Mouse (Mus musculus) megakaryocyte progenitor cell, adult 5-6 weeks (primary cell): Measurements from ENCODE around the gene Tfdp2. TPM values are rescaled to one million over a fixed set of nuclear protein-coding genes. Genes with fewer than 3 reads are reported as not detected.
A peak's percentile ranks its signal among the peaks of the same experiment; 100 is the strongest.
"Not testable (repeated sequence)": the region's sequence is repeated elsewhere in the genome, so short reads cannot be mapped to it uniquely, and the experiment has no call there.

ENCODE experiments used
- ATAC-seq: replicated peaks from 2 replicates; pipeline ENCODE4 v1.8.0; 2016; ENCODE audit warnings: mild to moderate bottlenecking, moderate TSS enrichment, inconsistent platforms; ENCODE audit not compliant: poor library complexity
- total RNA-seq, 2 experiments: library from RNA; stranded (forward) in 1 of 2; stranded (reverse) in 1 of 2; fragments of 157-497, 149-512 nt in 1 of 2; fragments of 200-1000 nt in 1 of 2; gene quantifications; 2 replicates each; pipeline versions ENCODE4 v1.2.3 to v1.2.4; 2015 to 2017

The Tfdp2 gene
- total RNA-seq (2015) (25.2 and 26.1 TPM in 2 replicates), total RNA-seq (2017) (35.0 and 36.6 TPM in 2 replicates)

- ATAC-seq: peak; percentile 96
Observed at GRCm38 (mm10) chr9:96195885-96196622, at the start of gene Tfdp2. Gene Tfdp2, plus strand, starts transcription at chr9:96196275.

DNA sequence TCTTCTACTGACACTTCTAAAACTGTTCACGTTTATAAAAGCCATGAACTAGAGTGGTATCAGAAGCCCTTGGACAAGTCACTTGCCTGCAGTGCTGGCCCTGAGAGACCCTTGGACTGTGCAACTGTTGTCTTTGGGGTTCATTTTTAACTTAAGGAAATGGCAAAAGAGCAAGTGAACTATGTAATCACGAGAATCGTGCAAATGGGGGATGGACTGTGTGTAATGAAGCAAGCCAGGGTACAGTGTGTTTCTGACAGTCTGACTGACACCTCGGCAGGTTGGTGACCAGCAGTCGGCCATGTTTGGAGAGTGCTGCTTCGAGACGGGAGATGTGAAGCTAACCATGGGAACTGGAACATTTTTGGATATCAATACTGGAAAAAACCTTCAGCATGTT, 43.3 kb upstream of the Tfdp2 start:
- ATAC-seq: no peak

DNA sequence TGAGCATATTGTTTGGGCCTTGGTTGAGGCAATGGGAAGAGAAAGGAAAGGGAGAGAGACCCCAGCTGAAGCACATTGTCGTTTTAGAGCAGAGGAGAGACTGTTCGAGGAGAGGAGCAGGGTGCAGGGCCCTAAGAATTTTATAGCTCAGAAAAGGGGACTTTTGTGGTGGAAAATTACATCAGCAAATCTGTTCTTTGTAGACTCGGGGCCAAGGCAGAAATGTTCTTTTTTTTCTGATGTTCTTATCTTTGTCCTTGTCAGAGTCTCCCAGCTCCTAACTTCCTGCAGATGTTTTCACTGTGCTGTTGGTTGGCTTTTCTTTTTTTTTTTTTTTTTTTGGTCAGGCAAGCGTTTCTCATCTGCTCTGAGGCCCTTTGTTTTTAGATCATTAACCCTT, 37.6 kb upstream of the Tfdp2 start:
- peak; percentile 65 for ATAC-seq

DNA sequence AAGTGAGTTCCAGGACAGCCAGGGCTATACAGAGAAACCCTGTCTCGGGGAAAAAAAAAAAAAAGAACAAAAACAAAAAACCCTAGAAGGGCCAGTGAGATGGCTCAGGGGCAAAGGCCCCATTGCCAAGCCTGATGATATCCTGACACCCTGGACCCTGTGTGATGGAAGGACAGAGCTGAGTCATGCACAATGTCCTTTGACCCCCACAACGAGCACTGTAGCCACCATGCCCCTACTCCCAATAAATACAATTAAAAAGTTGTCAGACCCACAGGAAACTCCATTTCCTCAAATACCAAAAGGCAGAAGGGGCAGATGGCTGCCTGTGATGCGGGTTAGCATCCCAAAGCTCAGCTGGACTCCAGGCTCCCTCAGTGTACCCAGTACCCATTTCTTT, 37.0 kb upstream of the Tfdp2 start:
- no peak for ATAC-seq

DNA sequence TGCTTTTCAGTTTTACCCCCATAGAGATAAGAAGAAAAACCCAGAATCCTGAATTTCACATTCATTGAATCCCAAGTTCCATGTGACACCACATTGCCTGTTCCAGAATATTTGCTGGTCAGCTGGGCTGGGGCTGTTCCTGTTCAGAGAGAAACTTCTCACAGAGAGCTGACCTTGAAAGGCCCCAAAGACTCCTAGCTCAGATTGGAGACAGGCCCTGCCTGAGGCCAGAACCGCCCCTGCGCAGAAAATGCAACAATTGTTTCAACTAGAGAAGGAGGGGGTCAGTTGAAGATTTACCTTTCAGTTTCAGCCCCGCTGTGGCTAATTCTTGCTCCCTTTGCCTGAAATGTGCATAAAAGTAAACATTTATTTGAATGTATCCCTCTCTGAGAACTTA, 35.3 kb upstream of the Tfdp2 start:
- ATAC-seq: no peak

GRCm38 (mm10) chr9:96162421-96162820, 33.7 kb upstream of the Tfdp2 start:
- no peak for ATAC-seq

DNA sequence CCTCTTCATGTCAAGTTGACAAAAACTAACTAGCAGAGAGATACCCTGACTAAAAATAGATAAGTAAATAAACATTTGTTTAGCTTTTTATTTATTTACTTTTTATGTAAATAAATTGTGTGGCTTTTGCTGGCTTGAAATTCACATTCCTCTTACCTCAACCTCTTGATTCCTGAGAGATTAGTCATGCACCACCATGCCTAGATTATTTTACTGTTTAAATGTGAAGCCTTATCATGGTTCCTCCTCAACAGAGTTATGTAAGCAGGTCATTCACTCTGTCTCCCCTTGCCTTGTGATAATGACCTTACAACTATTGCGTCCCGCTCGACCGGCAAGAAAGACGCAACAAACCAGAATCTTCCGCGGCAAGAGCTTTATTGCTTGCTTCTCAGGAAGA, 32.6 kb upstream of the Tfdp2 start:
- ATAC-seq: no peak

- ATAC-seq: not testable (repeated sequence)
Observed at GRCm38 (mm10) chr9:96163983-96164382, 32.1 kb upstream of the Tfdp2 start.

DNA sequence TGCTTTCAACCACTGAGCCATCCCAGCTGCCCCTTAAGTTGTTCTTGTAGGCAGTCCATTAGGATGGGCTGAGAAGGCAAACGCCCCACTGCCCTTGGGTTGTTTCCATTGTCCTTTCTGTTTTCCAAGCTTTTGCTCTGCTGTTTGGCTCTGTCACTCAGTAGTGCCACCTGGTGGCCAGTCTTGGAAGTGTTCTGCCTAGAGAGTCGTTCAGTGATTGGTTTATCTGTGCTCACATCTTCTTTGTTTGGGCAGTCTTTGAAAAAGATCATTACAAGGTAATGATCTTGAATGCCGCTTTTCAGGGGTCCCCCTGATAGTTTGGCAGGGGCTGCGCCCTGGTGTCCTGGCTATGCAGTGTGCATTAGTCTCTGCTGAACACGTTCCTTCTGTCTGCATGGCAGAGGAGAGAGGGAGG, 28.9 kb upstream of the Tfdp2 start:
- ATAC-seq: peak; percentile 98

GRCm38 (mm10) chr9:96170600-96170999, 25.5 kb upstream of the Tfdp2 start:
- ATAC-seq: peak; percentile 55; the same call in 1 of the 2 replicates

GRCm38 (mm10) chr9:96184909-96185308, 11.2 kb upstream of the Tfdp2 start:
- no peak for ATAC-seq

DNA sequence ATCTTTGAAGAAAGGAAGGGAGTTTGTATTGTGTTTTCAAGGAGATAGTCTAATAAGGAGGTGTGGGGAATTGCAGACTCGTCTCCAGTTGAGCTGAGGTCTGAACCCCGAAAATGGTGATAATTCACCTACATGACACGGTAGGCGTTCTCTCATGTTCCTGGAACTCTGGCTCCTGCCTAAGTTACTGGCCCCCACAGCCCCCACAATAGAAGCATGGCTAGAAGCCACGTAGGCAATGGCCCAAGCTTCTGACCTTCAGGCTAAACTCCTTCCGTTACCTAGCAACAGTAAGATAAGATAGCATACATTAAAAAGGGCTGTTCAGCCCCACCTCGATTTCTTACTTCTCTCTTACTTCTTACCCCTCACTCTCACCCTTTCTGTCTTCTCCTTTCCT, 9.4 kb upstream of the Tfdp2 start:
- no peak for ATAC-seq

DNA sequence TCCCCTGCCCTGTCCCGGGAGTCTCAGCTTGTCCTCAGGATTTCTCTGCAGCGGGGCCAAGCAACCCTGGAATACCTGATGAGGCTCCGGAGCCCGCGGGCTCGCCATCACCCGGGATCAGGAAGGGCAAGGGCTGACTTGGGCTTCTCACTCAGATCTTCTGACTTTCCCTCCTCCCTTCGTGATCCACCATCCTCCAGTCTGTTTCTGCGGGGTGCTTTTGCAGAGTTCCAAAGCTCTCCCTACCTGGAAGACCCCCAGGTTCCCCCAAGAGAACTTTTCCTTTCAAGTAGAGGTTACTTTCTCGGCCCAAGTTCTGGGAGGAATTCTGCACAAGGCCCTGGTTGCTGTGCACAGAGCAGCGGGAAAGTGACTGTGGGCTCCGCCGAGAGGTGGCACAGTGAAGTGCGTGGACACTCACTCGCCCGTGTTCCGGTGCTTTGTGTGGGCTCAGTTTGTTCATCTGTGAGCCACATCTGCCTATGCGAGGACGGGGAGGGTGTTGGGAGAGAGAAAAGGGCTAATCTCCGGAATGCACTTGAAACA, 634 bp downstream of the Tfdp2 start:
- peak; percentile 56 for ATAC-seq

DNA sequence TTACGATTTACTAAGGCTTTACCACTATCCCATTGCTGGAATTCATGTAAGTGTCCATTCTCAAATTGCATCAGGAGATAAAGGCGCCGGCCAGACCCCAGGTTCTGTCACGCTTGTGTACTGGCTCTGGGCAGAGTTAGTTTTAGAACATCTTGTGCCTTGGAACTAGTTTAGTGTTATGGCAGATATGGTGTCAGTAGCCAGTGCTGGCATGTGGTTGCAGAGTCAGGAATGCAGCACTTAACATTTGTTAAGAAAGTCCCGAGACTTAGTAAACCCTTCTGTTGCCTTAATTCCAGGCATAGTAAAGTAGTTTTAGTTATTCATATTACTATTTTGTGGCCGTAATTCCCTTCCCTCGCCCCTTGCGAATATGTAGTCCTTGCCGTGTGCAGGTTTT, 1.7 kb downstream of the Tfdp2 start:
- no peak for ATAC-seq

GRCm38 (mm10) chr9:96203663-96204062, 7.6 kb downstream of the Tfdp2 start:
- ATAC-seq: no peak

- peak; percentile 42; the same call in 1 of the 2 replicates for ATAC-seq
Observed at GRCm38 (mm10) chr9:96207428-96207827, 11.4 kb downstream of the Tfdp2 start.

- ATAC-seq: no peak
Observed at GRCm38 (mm10) chr9:96213036-96213645, 17.1 kb downstream of the Tfdp2 start.

DNA sequence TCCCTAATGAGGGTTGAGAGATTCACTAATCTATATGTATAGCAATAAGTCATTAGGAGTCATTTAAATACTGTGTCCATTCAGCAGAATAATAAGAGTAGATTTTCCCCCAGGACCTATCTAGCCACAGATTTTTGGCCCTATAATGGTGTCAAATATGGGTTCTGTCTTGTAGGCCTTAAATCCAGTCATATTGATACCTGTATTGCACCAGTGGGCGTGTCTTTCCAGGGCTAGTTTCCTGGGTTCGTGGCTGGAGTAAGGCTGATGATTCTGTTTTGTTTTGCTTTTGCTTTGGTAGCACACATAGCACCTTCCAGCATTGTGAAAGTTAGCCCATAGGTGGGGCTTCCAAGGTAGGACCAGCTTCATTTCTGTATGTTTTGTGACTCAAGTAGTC, 18.1 kb downstream of the Tfdp2 start:
- no peak for ATAC-seq

DNA sequence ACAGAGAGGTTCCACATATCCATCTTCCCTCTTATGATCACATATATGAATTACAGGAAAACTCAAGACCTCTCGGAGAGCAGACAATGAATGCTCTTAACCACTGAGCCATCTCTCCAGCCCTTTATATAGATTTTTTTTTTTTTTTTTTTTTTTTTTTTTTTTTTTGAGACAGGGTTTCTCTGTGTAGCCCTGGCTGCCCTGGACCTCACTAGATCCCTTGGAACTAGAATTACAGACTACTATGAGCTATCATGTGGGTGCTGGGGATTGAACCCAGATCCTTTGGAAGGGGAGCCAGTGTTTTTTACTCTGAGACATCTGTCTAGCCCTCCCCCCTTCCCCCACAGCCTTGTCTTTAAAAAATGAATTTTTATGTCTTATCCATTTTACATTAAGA, 21.2 kb downstream of the Tfdp2 start:
- ATAC-seq: no peak

DNA sequence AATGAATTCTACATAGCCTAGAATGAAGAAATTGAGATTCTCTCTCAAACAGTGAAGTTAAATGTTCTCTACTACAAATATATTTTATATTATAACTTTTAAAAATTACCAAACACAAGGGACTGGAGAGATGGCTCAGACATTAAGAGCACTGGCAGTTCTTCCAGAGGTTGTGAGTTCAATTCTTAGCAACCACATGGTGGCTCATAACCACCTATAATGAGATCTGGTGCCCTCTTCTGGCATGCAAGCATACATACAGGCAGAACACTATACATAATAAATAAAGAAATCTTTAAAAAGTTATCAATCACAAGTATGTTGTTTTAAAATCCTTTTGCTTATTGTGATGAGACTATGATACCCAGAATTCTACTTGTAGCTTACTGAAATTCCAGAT, 21.7 kb downstream of the Tfdp2 start:
- ATAC-seq: no peak

DNA sequence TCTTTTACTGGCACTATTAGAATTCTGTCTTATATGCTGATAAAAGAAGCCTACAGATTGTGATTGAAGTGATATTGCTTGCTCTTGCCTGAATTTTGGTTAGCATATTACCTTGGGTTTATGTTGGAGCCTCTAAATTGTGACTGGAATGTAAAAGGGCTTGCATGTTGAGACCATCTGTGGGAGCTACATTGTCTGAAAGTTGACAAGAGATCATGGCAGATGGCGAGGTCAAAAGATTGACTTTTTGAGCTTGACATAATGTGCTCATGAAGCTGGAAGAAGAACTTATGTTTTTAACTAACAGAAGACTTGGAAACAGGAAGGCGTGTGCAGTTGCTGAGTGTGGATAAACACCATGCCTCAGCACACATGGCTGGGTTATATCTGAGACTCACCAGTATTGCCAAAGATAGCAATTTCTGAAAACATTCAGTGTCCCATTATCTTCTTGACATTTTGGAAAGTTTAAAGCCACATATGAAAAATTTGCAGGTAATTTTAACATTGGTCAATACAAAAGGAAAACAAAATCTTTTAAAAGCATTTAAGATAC, 23.1 kb downstream of the Tfdp2 start:
- 0 out of 2 replicates have a peak, but pooled peaks have one; percentile 31 for ATAC-seq

DNA sequence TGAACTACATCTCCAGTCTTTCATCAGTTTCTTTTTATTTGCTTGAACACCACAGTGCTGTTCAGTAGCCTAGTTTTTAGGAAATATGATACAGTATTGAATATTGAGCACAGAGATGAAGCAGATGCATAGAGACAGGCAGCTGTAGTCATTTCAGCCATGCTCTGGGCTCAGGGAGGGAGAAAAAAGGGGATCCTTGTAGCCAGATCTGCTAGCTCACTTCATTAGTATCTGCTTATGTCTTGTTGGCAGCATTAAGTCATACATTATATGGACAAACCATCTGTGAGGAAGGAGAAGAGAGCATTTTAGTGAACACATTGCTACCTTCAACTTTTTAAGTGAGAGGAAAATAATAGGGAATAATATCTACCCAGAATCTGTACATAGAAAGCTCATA, 24.3 kb downstream of the Tfdp2 start:
- ATAC-seq: no peak
